Mouse (Mus musculus) heart, adult 18-20 months (tissue): Measurements from ENCODE around the gene Chgb. TPM values are rescaled to one million over a fixed set of nuclear protein-coding genes. Genes with fewer than 3 reads are reported as not detected.
A peak's percentile ranks its signal among the peaks of the same experiment; 100 is the strongest.

ENCODE experiments used
- DNase-seq, 2 experiments: peaks; one replicate each; pipeline ENCODE4 v3.0.0; 2021 to 2022; ENCODE audit warnings: mixed read lengths in 1 of 2
- long read RNA-seq, 2 experiments: library from polyadenylated mRNA; stranded (forward); transcript quantifications; one replicate each; pipeline ENCODE4 v2.0.0; 2021
- total RNA-seq, 2 experiments: library from RNA; stranded (reverse); gene quantifications; 2 replicates each; pipeline ENCODE4 v1.2.3; 2021

The Chgb gene
- total RNA-seq = under 1 TPM; 0.44 to 0.50 TPM
- long read RNA-seq, experiment 1 = 0 reads
- long read RNA-seq, experiment 2 = 0 reads

DNA sequence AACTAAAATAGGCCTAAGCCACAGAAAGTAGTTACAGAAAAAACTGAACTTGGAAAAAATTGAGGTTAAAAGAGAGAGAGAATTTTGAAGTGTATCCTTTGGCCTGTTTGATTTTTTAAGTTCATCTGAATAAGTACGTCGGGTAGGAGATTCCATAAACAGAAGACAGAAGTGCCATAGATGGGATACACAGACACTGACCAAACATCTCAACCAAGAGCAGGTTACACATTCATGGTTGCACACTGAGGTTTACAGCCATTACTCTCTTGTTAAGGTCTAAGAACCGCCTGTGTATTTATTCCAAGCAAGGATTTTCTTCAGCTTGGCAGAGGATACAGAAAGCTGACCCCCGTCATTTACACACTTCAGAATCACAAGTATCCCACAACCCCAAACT, at the start of gene Chgb:
TSS of gene Chgb (plus strand) at position 301 of the 400 bp plus-strand sequence.
- DNase-seq = no peak

DNA sequence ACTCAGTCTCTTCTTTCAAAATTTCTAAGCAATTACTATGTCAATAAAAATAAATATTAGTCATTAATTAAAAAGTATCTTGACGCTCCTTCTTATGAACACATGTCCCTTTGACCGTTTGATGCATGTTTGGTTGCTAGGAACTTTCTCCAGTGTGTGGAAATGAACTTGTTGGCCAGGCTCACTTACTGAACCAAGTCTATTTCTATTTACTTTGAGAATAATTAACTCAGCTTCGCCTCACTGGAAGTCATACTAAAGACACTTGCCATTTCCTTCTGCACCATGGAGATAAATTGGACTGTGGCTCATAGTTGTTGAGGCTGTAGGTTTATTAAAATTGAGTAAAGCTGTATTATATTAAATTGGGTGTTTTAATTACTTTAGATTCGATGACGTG, 48.1 kb upstream of the Chgb start:
- DNase-seq = no peak

DNA sequence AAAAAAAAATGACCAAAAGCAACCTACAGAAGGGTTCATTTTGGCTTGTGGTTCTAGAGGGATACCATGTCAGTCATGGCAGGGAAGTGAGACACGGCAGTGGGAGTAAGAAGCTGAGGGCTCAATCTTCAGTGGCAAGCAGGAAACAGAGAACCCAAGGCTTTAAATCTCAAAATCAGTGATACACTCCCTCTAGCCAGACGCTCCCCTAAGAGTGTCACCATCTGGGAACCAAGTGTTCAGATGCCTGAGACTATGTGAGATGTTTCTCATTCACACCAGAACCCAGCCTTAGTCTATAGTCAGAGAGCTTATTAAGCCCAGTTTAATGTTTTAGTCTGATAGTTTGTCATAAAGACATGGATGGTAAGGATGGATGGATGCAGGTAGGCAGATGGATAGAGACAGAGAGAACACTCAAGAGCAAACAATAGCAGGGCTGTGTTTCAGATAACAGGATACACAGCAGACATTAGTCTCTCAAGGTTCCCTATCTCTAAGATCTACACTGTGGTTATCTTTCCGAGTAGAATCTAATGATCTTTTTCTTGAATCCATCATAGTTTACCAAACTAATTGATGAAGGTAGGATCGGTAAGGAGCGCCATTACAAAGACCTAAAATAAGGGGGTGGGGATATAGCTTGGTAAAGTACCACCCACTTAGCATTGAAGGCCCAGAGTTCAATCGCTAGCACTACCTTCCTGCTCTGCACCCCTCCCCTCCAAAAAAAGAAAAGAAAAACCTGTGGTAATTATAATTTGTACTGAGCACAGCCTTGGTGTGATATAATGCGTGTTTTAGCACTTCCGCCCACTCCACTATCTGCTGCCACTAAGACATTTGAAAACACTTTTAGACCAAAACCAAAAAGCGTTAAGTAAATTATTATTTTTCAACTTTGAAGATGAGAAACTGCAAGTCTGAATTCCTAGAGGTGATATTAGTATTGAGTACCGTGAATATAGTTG, 47.2 kb upstream of the Chgb start:
- DNase-seq = no peak

DNA sequence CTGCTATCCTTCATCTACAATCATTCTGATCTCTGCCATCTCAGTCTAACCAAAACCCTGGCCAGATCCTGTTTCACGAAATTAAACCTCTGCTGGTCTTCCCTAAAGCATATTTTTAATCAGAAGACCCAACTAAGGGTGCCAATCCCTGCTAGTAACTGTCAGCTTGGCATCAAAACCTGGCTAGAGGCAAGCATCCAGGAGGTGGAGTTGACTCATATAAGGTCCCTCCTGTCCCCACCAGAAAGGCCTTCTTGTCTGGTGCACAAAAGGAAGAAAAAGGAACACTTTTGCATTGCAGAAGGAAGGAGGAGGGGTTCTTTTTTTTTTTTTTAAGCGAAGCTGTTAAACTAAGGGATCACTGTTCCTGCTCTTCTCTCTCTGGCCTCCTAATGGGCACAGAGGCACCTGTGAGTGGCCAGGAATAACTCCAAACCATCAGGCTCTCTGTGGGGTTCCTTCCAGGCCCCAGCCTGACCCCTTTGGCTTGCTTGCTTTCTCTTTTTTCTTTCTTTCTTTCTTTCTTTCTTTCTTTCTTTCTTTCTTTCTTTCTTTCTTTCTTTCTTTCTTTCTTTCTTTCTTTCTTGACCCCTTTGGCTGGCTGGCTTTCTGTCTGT, 42.2 kb upstream of the Chgb start:
- no peak for DNase-seq

DNA sequence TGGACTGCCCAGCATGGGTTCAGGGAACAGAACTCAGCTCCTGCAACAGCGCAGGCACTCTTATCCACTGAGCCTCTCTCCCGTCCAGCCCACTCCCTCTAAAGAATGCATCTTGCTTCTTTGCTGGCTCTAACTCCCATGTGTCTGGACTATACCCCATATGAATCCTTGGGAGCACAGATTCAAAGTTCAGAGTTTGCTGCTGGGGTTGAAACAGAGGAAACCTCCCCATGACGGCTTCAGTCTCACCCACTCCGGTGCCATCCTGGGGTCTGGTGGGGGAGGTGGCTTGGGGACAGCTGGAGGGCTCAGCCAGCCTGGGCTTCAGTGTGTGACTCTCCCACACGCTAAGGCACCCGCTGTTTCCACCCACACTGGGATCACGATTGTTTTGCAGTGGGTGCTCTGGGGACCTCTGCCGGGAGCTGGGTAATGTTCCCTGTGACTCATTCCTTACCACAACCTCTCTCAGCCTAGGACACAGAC, 39.2 kb upstream of the Chgb start:
- no peak for DNase-seq

DNA sequence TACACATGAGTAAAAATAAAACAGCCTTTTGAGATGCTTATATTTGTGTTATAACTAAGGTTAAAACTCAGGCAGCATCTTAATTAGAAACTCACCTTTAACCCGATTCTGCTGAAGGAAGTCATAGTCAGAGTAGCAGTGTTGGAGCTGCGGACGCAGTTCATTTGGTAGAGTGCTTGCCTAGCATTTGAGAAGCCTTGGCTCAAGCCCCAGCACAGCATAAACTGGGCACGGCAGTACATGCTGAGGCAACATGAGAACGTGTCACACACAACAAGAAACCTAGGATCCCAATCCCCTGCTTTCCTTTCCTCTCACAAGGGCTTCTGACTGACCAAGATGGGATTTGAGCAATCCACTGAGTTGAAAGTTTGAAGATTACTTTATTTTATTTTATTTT, 36.2 kb upstream of the Chgb start:
- peak in 1 of 2 experiments; percentile 17 for DNase-seq

DNA sequence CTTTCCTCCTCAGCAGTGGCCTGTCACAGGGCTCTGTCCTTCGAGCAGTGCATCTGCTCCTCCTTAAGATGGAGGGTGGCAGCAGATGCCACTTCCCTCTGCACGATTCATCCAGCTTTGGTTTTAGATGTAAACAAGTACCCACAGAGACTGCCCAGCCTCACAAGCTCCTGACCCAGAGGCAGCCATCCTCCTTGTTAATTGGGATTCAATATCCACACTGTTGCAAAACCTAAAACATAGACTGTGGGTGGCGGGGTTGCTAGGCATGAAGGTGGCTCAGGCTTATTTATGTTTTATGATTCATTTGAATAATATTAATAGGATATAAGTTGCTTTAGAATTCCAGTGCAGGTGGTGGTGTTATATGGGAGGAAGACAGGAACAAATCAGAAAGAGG, 35.0 kb upstream of the Chgb start:
- no peak for DNase-seq

DNA sequence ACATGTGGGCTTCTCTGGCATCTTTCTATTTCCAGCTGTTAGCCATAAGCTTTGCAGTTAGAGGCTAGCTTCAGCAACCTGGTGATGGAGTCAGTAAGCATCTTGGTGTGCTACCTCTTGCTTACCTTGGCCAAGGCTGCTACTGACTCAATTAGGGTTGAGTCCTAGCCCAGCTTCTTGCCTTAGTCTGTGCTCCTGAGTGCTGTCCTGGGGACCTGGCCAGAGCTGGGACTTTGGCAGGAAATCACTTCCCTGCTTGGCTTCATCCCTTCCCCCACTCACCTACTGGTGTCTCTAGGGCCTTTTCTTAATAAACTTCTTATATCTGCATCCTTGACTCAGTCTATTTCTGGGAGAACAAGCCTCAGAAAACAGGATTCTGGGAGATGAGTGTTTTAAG, 30.4 kb upstream of the Chgb start:
- DNase-seq = no peak

DNA sequence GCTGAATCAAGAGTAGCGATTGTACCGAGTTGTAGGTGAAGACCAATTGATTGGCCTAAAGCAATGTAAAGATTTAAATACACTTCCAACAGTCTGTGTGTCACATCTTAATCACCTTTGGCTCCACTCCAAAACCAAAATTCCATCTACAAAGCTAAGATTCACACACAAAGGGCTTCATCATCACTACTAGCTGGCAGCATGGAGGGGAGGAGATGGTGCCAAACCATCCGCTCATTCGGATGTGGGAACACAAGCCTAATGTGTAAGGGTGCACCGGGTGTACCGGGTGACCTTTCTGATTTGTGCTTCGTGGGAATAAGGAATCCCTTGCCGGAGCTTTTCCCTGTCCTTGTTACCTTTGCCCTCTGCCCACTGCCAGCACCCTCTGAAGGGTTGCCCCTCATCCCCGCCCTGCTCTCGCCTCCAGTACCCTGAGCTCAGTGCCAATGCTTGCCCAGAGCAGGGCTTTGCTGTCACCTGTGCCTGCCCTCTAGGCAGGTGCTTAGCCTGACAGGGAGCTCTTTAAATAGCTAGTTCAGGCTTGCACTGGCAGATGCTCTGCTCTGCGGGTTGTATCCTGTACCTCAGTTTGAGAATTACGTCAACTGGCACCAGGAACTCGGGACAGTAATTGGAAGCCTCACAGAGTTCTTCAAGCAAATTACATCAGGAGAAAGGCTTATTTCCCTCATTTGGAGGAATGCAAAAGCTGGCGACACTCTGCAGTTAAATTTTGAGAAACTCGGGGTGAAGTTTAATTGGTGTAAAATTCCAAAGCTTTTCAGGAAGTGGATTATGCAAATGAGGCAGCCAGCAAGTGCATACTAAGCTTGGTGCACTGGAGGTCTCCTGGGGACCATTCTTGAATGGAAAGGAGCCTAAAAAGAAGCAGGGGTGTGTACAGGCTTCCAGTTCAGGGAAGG, 29.7 kb upstream of the Chgb start:
- DNase-seq = no peak

DNA sequence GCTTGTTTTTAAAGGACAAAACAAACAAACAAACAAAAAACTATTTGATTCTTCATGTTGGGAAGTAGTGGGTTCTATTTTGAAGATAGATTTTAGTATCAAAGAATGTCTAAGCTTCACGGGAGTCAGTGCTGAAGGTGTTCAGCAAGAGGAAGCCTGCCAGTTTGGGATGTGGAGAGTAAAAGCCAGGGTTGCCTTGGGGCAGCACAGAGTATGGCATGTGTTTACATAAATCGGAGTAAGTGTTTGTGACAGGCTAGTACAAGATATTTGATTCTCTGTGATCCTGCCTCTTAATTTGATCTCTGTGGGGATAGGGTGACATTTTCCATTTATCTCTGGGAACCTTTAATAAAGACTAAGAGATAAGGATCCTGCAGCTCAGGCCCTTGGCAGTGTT, 28.7 kb upstream of the Chgb start:
- DNase-seq = no peak

DNA sequence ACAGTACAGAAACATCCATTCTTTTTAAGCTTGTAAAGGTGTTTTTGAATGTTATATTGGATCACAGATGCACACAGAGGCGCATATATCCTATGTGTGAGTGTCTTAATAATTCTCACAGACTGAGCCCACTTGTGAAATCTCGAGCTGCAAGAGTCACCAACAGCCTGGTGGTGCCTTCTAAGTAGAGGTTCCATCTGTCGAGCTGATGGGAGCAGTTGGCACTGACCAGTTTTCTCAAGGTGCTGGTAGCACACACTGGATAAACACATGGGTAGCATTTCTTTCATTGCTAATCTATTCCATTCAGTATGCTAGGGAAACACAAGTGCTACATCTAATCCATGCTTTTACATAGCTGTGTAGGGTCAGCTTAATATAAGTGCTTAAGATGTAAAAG, 27.9 kb upstream of the Chgb start:
- no peak for DNase-seq

DNA sequence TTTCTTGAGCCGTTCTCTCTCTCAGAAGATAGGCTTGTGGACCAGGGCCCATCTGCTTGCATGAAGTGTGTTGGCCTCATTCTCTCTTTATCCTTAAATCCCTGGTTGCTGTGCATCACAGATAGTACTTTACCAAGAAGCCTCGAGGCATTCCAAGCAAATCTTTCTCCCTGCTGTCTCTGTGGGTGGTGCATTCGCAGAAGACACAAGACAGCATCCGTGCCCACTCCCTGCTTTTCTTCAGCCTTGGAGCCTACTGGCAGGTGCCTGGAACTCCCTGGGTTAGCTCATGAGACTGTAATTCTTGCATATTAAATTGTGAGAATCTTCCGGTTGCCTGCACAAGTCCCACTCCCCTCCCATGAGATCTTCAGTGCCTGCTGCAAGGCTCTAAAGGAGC, 23.2 kb upstream of the Chgb start:
- DNase-seq = no peak

DNA sequence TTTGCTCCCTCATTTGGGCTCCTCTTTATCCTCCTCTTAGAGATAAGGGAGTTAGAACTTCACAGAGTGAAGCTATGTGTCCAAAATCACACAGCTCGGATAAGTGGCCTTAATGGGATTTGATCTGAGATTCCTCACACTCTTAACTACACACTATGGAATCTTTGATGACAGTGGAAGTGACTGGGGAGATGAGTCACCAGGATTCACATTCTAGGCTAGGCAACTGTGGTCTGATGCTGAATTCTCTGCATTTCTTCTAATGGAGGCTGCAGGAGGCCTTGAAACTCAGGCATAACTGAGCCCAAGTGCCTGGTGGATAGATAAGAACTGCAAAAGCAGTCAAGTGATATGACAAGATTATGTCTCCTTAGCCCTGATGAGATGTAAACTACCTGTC, 10.3 kb upstream of the Chgb start:
- no peak for DNase-seq

DNA sequence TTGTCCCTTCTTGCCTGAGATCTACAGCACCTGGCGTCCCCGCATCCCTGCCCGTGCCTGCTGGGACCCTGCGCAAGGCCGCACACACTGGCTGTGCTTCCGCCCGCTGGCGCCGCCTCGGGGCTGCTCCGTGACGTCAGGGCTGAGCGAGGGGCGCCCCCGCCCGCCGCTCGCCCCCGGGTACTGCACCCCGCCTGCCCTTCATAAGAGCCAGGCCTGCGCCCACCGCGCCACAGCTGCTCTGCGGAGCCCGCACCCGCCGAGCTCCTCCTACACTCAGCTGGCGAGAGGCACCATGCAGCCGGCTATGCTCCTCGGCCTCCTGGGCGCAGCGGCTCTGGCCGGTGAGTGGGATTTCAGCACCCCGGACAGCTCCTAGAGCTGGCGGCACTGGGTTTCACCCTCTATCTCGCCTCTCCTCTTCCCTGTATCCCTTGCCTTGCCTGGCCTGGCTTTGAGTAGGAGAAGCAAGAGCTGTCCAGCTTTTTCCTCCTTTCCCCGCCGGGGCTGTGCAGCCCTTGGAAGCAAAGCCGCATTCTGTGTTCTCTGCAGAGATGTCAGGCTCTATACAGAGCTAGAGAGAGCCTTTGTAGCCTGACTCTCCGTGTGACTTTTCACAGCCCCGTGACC, 476 bp downstream of the Chgb start:
- peak; percentile 81 to 84 for DNase-seq

DNA sequence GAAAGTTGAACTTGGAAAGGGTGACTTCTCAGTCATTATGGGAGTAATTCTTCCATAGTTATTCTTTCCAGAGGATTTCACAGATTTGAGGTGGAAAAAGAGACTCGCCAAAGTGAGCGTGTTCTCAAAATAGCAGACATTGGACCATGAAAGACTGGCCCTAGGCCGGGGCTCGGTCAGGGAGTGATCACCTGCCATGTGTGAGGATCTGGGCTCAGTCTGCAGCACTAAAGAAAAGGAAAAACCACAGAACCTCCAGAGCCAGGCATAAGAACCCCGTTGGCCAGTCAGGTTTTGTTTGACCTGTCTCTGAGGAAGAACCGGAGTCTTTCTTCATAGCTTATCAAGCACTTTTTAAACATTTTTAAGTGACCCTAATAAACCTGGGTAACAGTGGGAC, 3.0 kb downstream of the Chgb start:
- DNase-seq = no peak

DNA sequence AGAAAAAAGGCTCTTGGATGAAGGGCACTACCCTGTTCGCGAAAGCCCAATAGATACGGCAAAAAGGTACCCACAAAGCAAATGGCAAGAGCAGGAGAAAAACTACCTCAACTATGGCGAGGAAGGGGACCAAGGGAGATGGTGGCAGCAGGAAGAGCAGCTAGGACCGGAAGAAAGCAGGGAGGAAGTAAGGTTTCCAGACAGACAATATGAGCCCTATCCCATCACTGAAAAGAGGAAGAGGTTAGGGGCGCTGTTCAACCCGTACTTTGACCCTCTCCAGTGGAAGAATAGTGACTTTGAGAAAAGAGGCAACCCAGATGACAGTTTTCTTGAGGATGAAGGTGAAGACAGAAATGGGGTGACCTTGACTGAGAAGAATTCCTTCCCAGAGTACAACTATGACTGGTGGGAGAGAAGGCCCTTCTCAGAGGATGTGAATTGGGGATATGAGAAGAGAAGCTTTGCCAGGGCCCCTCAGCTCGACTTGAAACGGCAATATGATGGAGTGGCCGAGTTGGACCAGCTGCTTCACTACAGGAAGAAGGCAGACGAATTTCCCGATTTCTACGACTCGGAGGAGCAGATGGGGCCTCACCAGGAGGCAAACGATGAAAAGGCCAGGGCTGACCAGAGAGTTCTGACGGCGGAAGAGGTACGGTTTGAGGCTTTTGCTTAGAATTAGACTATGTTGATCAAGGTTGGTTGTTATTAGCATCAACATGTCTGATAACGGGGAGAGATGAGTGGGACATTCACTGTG, 12.5 kb downstream of the Chgb start:
- no peak for DNase-seq

DNA sequence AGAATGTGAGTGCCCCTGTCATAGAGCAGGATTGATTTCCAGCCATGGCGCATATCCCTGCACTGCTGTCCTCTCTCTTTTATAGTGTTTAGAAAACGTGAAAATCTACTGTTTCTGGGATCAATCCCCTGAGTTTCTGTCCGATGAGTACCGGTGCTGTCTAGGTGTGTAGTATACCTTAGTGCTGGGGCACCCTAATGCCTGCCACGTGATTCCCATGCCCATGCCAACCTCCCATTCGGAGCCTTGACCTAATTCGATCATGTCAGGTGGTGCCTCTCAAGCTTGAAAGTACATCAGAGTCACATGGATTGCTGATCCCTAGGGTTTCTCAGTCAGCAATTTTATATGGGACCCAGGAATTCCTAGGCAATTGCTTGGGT, 13.1 kb downstream of the Chgb start:
- no peak for DNase-seq

DNA sequence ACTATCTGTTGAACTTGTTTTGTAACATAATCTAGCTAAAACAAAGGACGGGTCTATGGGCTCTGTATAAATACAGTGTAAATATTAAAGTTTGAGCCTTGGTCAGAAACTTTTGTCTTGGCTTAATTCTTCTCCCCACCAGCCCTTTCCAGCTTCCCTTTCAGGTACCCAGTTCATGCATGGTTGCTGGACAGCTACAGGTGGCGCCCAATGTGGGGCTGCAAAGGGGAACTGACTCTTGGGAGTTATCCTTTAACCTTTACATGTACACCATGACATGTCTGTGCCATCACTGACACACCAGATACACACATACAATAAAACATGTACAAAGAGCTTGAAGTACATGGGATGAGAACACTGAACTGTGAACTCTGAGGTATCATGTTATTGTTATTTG, 21.9 kb downstream of the Chgb start:
- DNase-seq = no peak

DNA sequence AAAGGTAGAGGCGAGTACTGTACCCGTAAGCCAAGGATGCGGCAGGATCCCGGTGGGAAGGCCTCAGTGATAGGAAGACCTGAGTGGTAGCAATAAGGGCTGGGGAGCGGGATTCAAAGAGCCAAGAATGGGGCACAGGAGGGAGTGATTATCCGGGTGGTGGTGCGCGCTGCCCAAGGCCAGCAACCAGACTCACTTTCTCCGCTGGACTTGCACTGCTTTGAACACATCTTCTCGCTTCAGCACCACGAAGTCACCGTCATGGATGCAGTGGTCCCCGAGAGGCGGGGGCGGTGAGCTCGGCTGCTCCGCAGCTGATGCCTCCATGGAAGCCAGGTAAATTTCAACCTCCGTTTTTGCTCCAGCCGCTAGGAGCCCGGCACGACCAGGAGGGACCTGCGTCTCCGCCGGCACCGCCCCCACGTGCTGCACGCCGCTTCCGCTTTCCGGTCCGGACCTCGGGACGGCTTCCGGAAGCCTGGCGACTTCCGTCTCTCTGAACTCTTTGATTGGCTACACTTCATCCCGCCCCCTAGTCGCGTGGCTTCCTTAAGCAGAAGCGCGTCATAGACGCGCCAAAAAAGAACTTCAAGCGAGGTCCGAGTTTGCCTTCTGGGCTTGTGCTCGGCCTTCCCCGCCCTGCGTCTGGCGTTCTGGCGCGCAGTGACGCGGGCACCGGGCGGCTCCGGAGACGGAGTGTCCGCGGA, 34.7 kb downstream of the Chgb start, which contains the start of the genes Trmt6 and Mcm8:
TSS of gene Trmt6 (minus strand) at position 448 of the 707 bp plus-strand sequence.
TSS of gene Mcm8 (plus strand) at position 534 of the 707 bp plus-strand sequence.
- peak; percentile 91 to 95 for DNase-seq

DNA sequence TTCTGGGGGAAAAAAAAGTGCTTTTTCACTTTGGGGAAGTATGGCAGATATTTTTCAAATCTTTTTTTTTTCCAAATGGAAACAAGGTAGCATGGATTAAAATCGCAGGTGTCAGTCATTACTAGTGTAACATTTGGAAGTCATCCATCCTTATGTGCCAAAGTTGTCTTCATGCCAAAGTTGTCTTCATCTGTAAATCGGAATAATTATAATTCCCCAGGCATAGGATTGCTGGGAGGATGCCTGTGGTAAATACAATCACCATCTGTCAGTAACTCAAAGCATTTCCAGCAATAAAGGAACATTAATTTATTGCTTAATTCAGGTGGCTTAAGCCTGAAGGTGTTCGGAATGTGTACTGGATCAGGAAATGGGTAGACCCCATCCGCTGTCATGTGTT, 60.0 kb downstream of the Chgb start:
- no peak for DNase-seq
